Mouse (Mus musculus) stomach, postnatal 0 days (tissue): ENCODE data around the gene Prkca.

Source experiments
- CTCF ChIP-seq: IDR thresholded peaks from 2 replicates; pipeline ENCODE4 v1.5.1; 2016; ENCODE audit warnings: antibody characterized with exemption, low read depth, mild to moderate bottlenecking, moderate library complexity
- EP300 ChIP-seq: optimal IDR thresholded peaks from 2 replicates; pipeline ENCODE3; 2016; ENCODE audit warnings: antibody characterized with exemption

DNA sequence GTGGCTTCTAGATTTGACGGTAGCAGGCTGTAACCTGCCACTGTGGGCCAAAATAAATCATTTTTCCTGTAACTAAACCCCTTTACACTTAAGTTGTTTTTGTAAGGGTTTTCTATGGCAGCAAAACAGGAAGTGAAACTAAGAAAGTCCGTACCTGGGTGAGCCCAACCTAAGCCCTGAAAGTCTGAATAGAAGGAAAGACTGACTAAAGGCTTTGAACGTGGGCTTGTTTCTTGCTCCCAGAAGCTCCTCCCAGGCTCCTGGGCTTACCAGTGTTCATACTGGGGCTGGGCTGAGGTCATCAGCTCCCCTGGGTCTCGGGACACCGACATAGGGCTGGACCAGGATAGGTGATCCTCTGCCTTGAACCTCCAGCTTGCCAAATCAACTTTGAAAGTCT, 164.9 kb downstream of the Prkca start:
- TF ChIP-seq CTCF = no peak
- no peak for TF ChIP-seq EP300
